40 mouse cellular contexts compared by ENCODE assay signal in the genomic region with DNA sequence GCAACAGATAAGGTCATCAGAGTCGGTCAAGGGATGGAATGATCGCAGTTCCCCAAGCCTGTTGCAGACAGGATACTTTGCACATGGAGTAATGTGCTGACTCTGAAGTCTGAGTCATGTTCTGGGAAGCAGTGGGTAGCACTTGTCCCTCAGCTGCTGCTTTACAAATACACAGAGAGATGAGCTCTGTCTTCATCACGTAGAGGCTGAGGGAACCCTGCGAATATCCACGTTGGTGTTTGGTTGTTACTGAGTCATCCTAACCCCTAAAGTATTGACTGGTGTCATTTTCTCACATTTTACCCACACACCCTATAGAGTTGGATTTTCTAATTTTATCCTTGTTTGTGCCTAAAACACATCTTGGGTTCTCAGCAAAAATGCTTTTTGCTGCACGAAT. TPM values are rescaled to one million over a fixed set of nuclear protein-coding genes. Genes with fewer than 3 reads are reported as not detected.
A peak's percentile ranks its signal among the peaks of the same experiment; 100 is the strongest.
DNase-seq lines count a peak whose midpoint lies in the region; ATAC-seq and TF ChIP-seq lines count a peak whose summit lies in the region.
"Had no signal": no experiment of that assay in that cellular context is flagged by ENCODE, and none has a peak within 500 bp of the region (broad histone marks: within the 10 kb centered on the region; RNA-seq: fewer than 3 reads in every experiment).

No protein-coding gene starts in this region.

- no peaks in the 10 kb centered on the region for H3K36me3 ChIP-seq in C2C12 (ENCODE audit: control insufficient read depth, insufficient read depth)
- no peaks in the 10 kb centered on the region for H3K36me3 ChIP-seq in forebrain, embryonic 14.5 days (ENCODE audit: control insufficient read depth, insufficient read depth, low read length)
- no peaks in the 10 kb centered on the region for H3K36me3 ChIP-seq in hindbrain, embryonic 13.5 days
- H3K36me3 ChIP-seq: heart, embryonic 12.5 days; hindbrain, embryonic 15.5 days; kidney, embryonic 15.5 days; liver, embryonic 12.5 days had no signal

- peak; percentile 8 for DNase-seq in gastrocnemius, adult 18-20 months (ENCODE audit: low spot score)
- no peak for DNase-seq in gastrocnemius, adult 2 months
- DNase-seq in left cerebral cortex, adult 18-20 months (ENCODE audit: low spot score in 2 of 2) = peak; percentile 17 to 34
- DNase-seq in left cerebral cortex, postnatal 4 days = no peak
- peak; percentile 15 to 55 for DNase-seq in left cerebral cortex, postnatal 14 days (ENCODE audit: low spot score in 2 of 2)
- no peak for DNase-seq in forebrain, embryonic 14.5 days (ENCODE audit: low spot score)
- DNase-seq: adrenal gland, postnatal 36 days; cerebellum, adult 9-10 months; cerebellum, postnatal 36 days; gastrocnemius, postnatal 36 days; heart, adult 18-20 months; kidney, adult 18-20 months; kidney, postnatal 36 days; liver, postnatal 0 days; lung, postnatal 36 days; spleen, adult 18-20 months; thymus, adult 2 months; thymus, postnatal 4 days had no signal

- no peak for TF ChIP-seq CTCF in gastrocnemius, adult 2 months (IDR thresholded peaks at IDR 0.05)
- no peak for TF ChIP-seq CTCF in C2C12 (IDR thresholded peaks at IDR 0.05; ENCODE audit: control insufficient read depth, insufficient read depth, insufficient read length)

- H3K4me1 ChIP-seq in forebrain, embryonic 14.5 days (ENCODE audit: control insufficient read depth, insufficient read depth, low read length) = no peaks in the 10 kb centered on the region
- no peaks in the 10 kb centered on the region for H3K4me1 ChIP-seq in hindbrain, embryonic 13.5 days (replicated peaks)
- H3K4me1 ChIP-seq: forebrain, embryonic 13.5 days; heart, embryonic 12.5 days; hindbrain, embryonic 15.5 days; liver, embryonic 12.5 days had no signal

- H3K9me3 ChIP-seq in forebrain, embryonic 14.5 days (replicated peaks; ENCODE audit: control insufficient read depth, low read length) = no peaks in the 10 kb centered on the region
- H3K9me3 ChIP-seq in hindbrain, embryonic 13.5 days = no peaks in the 10 kb centered on the region
- H3K9me3 ChIP-seq: forebrain, embryonic 13.5 days; heart, embryonic 12.5 days; hindbrain, embryonic 15.5 days; kidney, embryonic 15.5 days; liver, embryonic 12.5 days had no signal

- H3K27me3 ChIP-seq in C2C12 (ENCODE audit: control insufficient read depth, insufficient read depth, insufficient read length) = peaks cover under 1% of the 10 kb centered on the region
- no peaks in the 10 kb centered on the region for H3K27me3 ChIP-seq in forebrain, embryonic 14.5 days (replicated peaks; ENCODE audit: control insufficient read depth, insufficient read depth, low read length)
- no peaks in the 10 kb centered on the region for H3K27me3 ChIP-seq in hindbrain, embryonic 13.5 days
- H3K27me3 ChIP-seq: forebrain, embryonic 13.5 days; hindbrain, embryonic 15.5 days; kidney, embryonic 15.5 days; liver, embryonic 12.5 days had no signal

- H3K27ac ChIP-seq in gastrocnemius, adult 2 months = no peak overlapping the region
- H3K27ac ChIP-seq in forebrain, embryonic 14.5 days (ENCODE audit: low read depth, low read length) = no peak overlapping the region
- no peak overlapping the region for H3K27ac ChIP-seq in hindbrain, embryonic 13.5 days
- H3K27ac ChIP-seq: forebrain, embryonic 13.5 days; hindbrain, embryonic 15.5 days; kidney, embryonic 15.5 days; liver, embryonic 12.5 days had no signal

- no peak overlapping the region for H3K9ac ChIP-seq in forebrain, embryonic 14.5 days (ENCODE audit: low read length)
- no peak overlapping the region for H3K9ac ChIP-seq in hindbrain, embryonic 13.5 days
- H3K9ac ChIP-seq: forebrain, embryonic 13.5 days; heart, embryonic 12.5 days; hindbrain, embryonic 15.5 days; kidney, embryonic 15.5 days; liver, embryonic 12.5 days; liver, postnatal 0 days had no signal

- no peak overlapping the region for H3ac ChIP-seq in C2C12 (ENCODE audit: control insufficient read depth, insufficient read length, low read depth)

- ATAC-seq in forebrain, embryonic 14.5 days = no peak
- ATAC-seq in hindbrain, embryonic 13.5 days (ENCODE audit: low FRiP score) = no peak
- ATAC-seq: forebrain, embryonic 13.5 days; inflammation-experienced regulatory T-cells, adult 6 months; liver, embryonic 12.5 days; liver, postnatal 0 days; midbrain, embryonic 16.5 days had no signal

- H3K79me2 ChIP-seq in C2C12 (ENCODE audit: control insufficient read depth, insufficient read depth) = no peaks in the 10 kb centered on the region

- H3K4me3 ChIP-seq in gastrocnemius, adult 2 months = no peak overlapping the region
- H3K4me3 ChIP-seq in C2C12 (ENCODE audit: insufficient read depth, poor library complexity, severe bottlenecking) = no peak overlapping the region
- H3K4me3 ChIP-seq in forebrain, embryonic 14.5 days (ENCODE audit: low read depth, low read length) = no peak overlapping the region
- no peak overlapping the region for H3K4me3 ChIP-seq in hindbrain, embryonic 13.5 days
- H3K4me3 ChIP-seq: forebrain, embryonic 13.5 days; heart, embryonic 12.5 days; hindbrain, embryonic 15.5 days; kidney, embryonic 15.5 days; liver, embryonic 12.5 days had no signal

- 93% methylated on average over 6 of the region's 6 CpGs for WGBS in forebrain, embryonic 14.5 days
- 89% methylated on average over 6 of the region's 6 CpGs for WGBS in hindbrain, embryonic 13.5 days

- no peaks in the 10 kb centered on the region for H3K79me3 ChIP-seq in C2C12 (ENCODE audit: low read depth)

- H3K4me2 ChIP-seq in forebrain, embryonic 14.5 days (ENCODE audit: low read length) = no peak overlapping the region
- no peak overlapping the region for H3K4me2 ChIP-seq in hindbrain, embryonic 13.5 days
- H3K4me2 ChIP-seq: forebrain, embryonic 13.5 days; heart, embryonic 12.5 days; hindbrain, embryonic 15.5 days; kidney, embryonic 15.5 days; liver, embryonic 12.5 days; midbrain, embryonic 11.5 days had no signal

- intact Hi-C loops in gastrocnemius, adult 2 months (cut with DNase I) = no loop called here
- intact Hi-C loops in left cerebral cortex, postnatal 4 days (cut with DNase I) = no loop called here
- intact Hi-C loops in left cerebral cortex, postnatal 14 days (cut with DNase I) = no loop called here

TF ChIP-seq in C2C12, 6 proteins besides CTCF, POLR2A, EP300 and RAD21:
- TF ChIP-seq USF1 (IDR thresholded peaks at IDR 0.05; ENCODE audit: low read depth) (no peak), MYOD1 (IDR thresholded peaks at IDR 0.05; ENCODE audit: control insufficient read depth, insufficient read length, low read depth) (peak; percentile 13)
TF ChIP-seq in C2C12: peak in this region for 1.

RNA-seq across cellular contexts. Expression of a gene that starts 6.4 kb away (rescaled TPM):
- not detected for total RNA-seq in gastrocnemius, adult 18-20 months (2021)
- not detected for total RNA-seq in gastrocnemius, adult 2 months (2021)
- total RNA-seq in left cerebral cortex, adult 18-20 months (2021) = not detected
- not detected for total RNA-seq in left cerebral cortex, postnatal 4 days (2021)
- polyA plus RNA-seq in C2C12 (2012; fragmentation: generic; extraction: Trizol) = not detected
- total RNA-seq in left cerebral cortex, postnatal 14 days (2021) = not detected
- polyA plus RNA-seq in forebrain, embryonic 14.5 days (2014; fragmentation: Nextera tagmentation; extraction: Ambion mirVana) = not detected in 2 replicates
- polyA plus RNA-seq in hindbrain, embryonic 13.5 days (2015; fragmentation: Nextera tagmentation; extraction: Ambion mirVana) = not detected in 2 replicates
- total RNA-seq: adrenal gland, adult 18-20 months; adrenal gland, postnatal 36 days; gastrocnemius, postnatal 36 days; heart, adult 18-20 months; hematopoietic stem cell, adult 5-6 weeks; layer of hippocampus, adult 8-10 months; left cerebral cortex, adult 8-10 months; megakaryocyte, adult 5-6 weeks; neutrophil, adult 5-6 weeks had no signal
- polyA plus RNA-seq: embryonic facial prominence, embryonic 11.5 days; forebrain, embryonic 13.5 days; heart, embryonic 12.5 days; heart, postnatal 0 days; hindbrain, embryonic 15.5 days; inflammation-experienced regulatory T-cells, adult 6 months; kidney, embryonic 15.5 days; limb, embryonic 14.5 days; liver, embryonic 12.5 days; liver, postnatal 0 days; lung, embryonic 16.5 days; midbrain, embryonic 11.5 days; midbrain, embryonic 16.5 days; neural tube, embryonic 11.5 days; stomach, embryonic 16.5 days; thymus, adult 2 months had no signal

RNA-seq across cellular contexts. Expression of a gene that starts 8.6 kb away (rescaled TPM):
- not detected for total RNA-seq in gastrocnemius, adult 18-20 months (2021)
- not detected for total RNA-seq in gastrocnemius, adult 2 months (2021)
- not detected for total RNA-seq in left cerebral cortex, adult 18-20 months (2021)
- total RNA-seq in left cerebral cortex, postnatal 4 days (2021) = not detected
- polyA plus RNA-seq in C2C12 (2012; fragmentation: generic; extraction: Trizol) = not detected
- total RNA-seq in left cerebral cortex, postnatal 14 days (2021) = not detected
- not detected in 2 replicates for polyA plus RNA-seq in forebrain, embryonic 14.5 days (2014; fragmentation: Nextera tagmentation; extraction: Ambion mirVana)
- not detected in 2 replicates for polyA plus RNA-seq in hindbrain, embryonic 13.5 days (2015; fragmentation: Nextera tagmentation; extraction: Ambion mirVana)
- total RNA-seq: adrenal gland, adult 18-20 months; adrenal gland, postnatal 36 days; gastrocnemius, postnatal 36 days; heart, adult 18-20 months; hematopoietic stem cell, adult 5-6 weeks; layer of hippocampus, adult 8-10 months; left cerebral cortex, adult 8-10 months; megakaryocyte, adult 5-6 weeks; neutrophil, adult 5-6 weeks had no signal
- polyA plus RNA-seq: embryonic facial prominence, embryonic 11.5 days; forebrain, embryonic 13.5 days; heart, embryonic 12.5 days; heart, postnatal 0 days; hindbrain, embryonic 15.5 days; inflammation-experienced regulatory T-cells, adult 6 months; kidney, embryonic 15.5 days; liver, embryonic 12.5 days; liver, postnatal 0 days; lung, embryonic 16.5 days; midbrain, embryonic 11.5 days; midbrain, embryonic 16.5 days; neural tube, embryonic 11.5 days; stomach, embryonic 16.5 days; thymus, adult 2 months had no signal

RNA-seq across cellular contexts. Expression of a gene that starts 35.6 kb away (rescaled TPM):
- total RNA-seq in gastrocnemius, adult 18-20 months (2021) = not detected
- total RNA-seq in gastrocnemius, adult 2 months (2021) = not detected
- total RNA-seq in left cerebral cortex, adult 18-20 months (2021) = not detected
- not detected for total RNA-seq in left cerebral cortex, postnatal 4 days (2021)
- polyA plus RNA-seq in C2C12 (2012; fragmentation: generic; extraction: Trizol) = 0.12 TPM
- total RNA-seq in left cerebral cortex, postnatal 14 days (2021) = not detected
- not detected in 2 replicates for polyA plus RNA-seq in forebrain, embryonic 14.5 days (2014; fragmentation: Nextera tagmentation; extraction: Ambion mirVana)
- not detected in 2 replicates for polyA plus RNA-seq in hindbrain, embryonic 13.5 days (2015; fragmentation: Nextera tagmentation; extraction: Ambion mirVana)
- total RNA-seq: adrenal gland, adult 18-20 months; adrenal gland, postnatal 36 days; gastrocnemius, postnatal 36 days; heart, adult 18-20 months; hematopoietic stem cell, adult 5-6 weeks; layer of hippocampus, adult 8-10 months; left cerebral cortex, adult 8-10 months; megakaryocyte, adult 5-6 weeks; neutrophil, adult 5-6 weeks had no signal
- polyA plus RNA-seq: embryonic facial prominence, embryonic 11.5 days; forebrain, embryonic 13.5 days; heart, embryonic 12.5 days; heart, postnatal 0 days; hindbrain, embryonic 15.5 days; inflammation-experienced regulatory T-cells, adult 6 months; kidney, embryonic 15.5 days; liver, embryonic 12.5 days; liver, postnatal 0 days; lung, embryonic 16.5 days; midbrain, embryonic 11.5 days; midbrain, embryonic 16.5 days; neural tube, embryonic 11.5 days; stomach, embryonic 16.5 days; thymus, adult 2 months had no signal

RNA-seq across cellular contexts. Expression of a gene that starts 43.2 kb away (rescaled TPM):
- total RNA-seq in gastrocnemius, adult 18-20 months (2021) = not detected
- not detected for total RNA-seq in gastrocnemius, adult 2 months (2021)
- not detected for total RNA-seq in left cerebral cortex, adult 18-20 months (2021)
- not detected for total RNA-seq in left cerebral cortex, postnatal 4 days (2021)
- not detected for polyA plus RNA-seq in C2C12 (2012; fragmentation: generic; extraction: Trizol)
- not detected for total RNA-seq in left cerebral cortex, postnatal 14 days (2021)
- polyA plus RNA-seq in forebrain, embryonic 14.5 days (2014; fragmentation: Nextera tagmentation; extraction: Ambion mirVana) = not detected in 2 replicates
- not detected in 2 replicates for polyA plus RNA-seq in hindbrain, embryonic 13.5 days (2015; fragmentation: Nextera tagmentation; extraction: Ambion mirVana)
- total RNA-seq: adrenal gland, adult 18-20 months; adrenal gland, postnatal 36 days; gastrocnemius, postnatal 36 days; heart, adult 18-20 months; hematopoietic stem cell, adult 5-6 weeks; layer of hippocampus, adult 8-10 months; left cerebral cortex, adult 8-10 months; megakaryocyte, adult 5-6 weeks; neutrophil, adult 5-6 weeks had no signal
- polyA plus RNA-seq: embryonic facial prominence, embryonic 11.5 days; forebrain, embryonic 13.5 days; heart, embryonic 12.5 days; heart, postnatal 0 days; hindbrain, embryonic 15.5 days; inflammation-experienced regulatory T-cells, adult 6 months; kidney, embryonic 15.5 days; liver, embryonic 12.5 days; liver, postnatal 0 days; lung, embryonic 16.5 days; midbrain, embryonic 11.5 days; midbrain, embryonic 16.5 days; neural tube, embryonic 11.5 days; stomach, embryonic 16.5 days; thymus, adult 2 months had no signal

RNA-seq across cellular contexts. Expression of a gene that starts 47.6 kb away (rescaled TPM):
- not detected for total RNA-seq in gastrocnemius, adult 18-20 months (2021)
- not detected for total RNA-seq in gastrocnemius, adult 2 months (2021)
- total RNA-seq in left cerebral cortex, adult 18-20 months (2021) = not detected
- total RNA-seq in left cerebral cortex, postnatal 4 days (2021) = not detected
- polyA plus RNA-seq in C2C12 (2012; fragmentation: generic; extraction: Trizol) = 3.3 TPM
- not detected for total RNA-seq in left cerebral cortex, postnatal 14 days (2021)
- polyA plus RNA-seq in forebrain, embryonic 14.5 days (2014; fragmentation: Nextera tagmentation; extraction: Ambion mirVana) = not detected in 2 replicates
- polyA plus RNA-seq in hindbrain, embryonic 13.5 days (2015; fragmentation: Nextera tagmentation; extraction: Ambion mirVana) = not detected in 2 replicates
- total RNA-seq: adrenal gland, adult 18-20 months; adrenal gland, postnatal 36 days; gastrocnemius, postnatal 36 days; heart, adult 18-20 months; hematopoietic stem cell, adult 5-6 weeks; layer of hippocampus, adult 8-10 months; left cerebral cortex, adult 8-10 months; megakaryocyte, adult 5-6 weeks; neutrophil, adult 5-6 weeks had no signal
- polyA plus RNA-seq: embryonic facial prominence, embryonic 11.5 days; forebrain, embryonic 13.5 days; heart, embryonic 12.5 days; heart, postnatal 0 days; hindbrain, embryonic 15.5 days; inflammation-experienced regulatory T-cells, adult 6 months; kidney, embryonic 15.5 days; liver, embryonic 12.5 days; liver, postnatal 0 days; lung, embryonic 16.5 days; midbrain, embryonic 11.5 days; midbrain, embryonic 16.5 days; neural tube, embryonic 11.5 days; stomach, embryonic 16.5 days; thymus, adult 2 months had no signal

Comparison
In these comparisons a context has a peak if more than half of its experiments do, and no peak if none do; other contexts are left out.
1. DNase-seq: peak in gastrocnemius, adult 18-20 months (single experiment), left cerebral cortex, adult 18-20 months (2 of 2) and left cerebral cortex, postnatal 14 days (2 of 2); none in gastrocnemius, adult 2 months (single experiment), left cerebral cortex, postnatal 4 days (single experiment) and forebrain, embryonic 14.5 days (single experiment).